Mouse (Mus musculus) retina, adult 2 months (tissue): ENCODE results near the gene Ncoa5.

Experiments
- DNase-seq: peaks from one replicate; pipeline ENCODE4 v3.0.0-alpha.2; 2012; ENCODE audit warnings: low read depth, low spot score

Gene Ncoa5

GRCm38 (mm10) chr2:165034131-165035057 is at the start of gene Ncoa5:
Ncoa5 (minus strand) TSS chr2:165034867.
- DNase-seq, result peak; percentile 83

- DNase-seq, result peak; percentile 43
These were observed 46.6 kb upstream of the Ncoa5 start for GRCm38 (mm10) chr2:165081257-165081656.

DNA sequence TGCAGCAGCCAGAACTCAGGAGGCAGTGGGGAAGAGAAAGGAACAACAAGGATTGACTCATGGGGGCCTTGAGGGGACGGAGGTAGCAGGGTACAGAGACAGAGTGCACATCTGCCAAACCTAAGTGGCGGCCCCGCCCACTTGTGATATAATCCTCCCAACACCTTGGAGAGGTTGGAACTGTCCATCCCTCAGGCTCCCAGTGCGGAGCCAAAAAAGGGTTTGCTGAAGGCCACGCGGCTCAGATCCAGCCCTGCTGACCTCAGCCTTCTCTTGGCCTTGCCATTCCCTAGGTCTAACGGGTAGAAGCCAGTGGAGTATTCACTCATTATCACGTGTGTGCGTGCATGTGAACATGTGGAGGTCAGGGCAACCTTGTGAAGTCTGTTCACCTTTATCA is 46.0 kb upstream of the Ncoa5 start:
- no peak for DNase-seq

- DNase-seq, result no peak
These were observed 43.9 kb upstream of the Ncoa5 start for GRCm38 (mm10) chr2:165078605-165079004.

GRCm38 (mm10) chr2:165078045-165078444 is 43.4 kb upstream of the Ncoa5 start:
- no peak for DNase-seq

GRCm38 (mm10) chr2:165077055-165077454 is 42.4 kb upstream of the Ncoa5 start:
- no peak for DNase-seq

GRCm38 (mm10) chr2:165074937-165075336 is 40.3 kb upstream of the Ncoa5 start:
- DNase-seq, result peak; percentile 61

- DNase-seq, result no peak
These were observed 39.6 kb upstream of the Ncoa5 start for GRCm38 (mm10) chr2:165074081-165074884.

DNA sequence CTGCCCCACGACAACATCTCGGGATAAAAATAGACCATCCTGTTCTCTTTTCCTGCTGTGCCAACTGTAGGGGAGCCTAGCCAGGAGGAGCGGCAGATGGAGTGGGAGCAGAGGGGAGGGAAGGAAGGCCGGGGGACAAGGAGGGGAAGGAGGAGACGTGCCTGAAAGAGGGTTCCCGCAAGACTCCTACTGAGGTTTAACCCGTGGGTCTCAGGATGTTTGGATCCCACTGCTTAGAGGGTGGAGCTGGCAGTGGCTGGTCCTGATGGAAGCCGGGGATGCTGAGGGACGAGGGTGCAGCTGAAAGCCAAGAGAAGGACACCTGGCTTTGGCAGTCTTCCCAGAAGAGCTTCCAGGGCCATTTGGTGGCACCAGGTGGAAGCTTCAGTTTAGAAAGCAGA is 38.7 kb upstream of the Ncoa5 start:
- DNase-seq, result no peak

GRCm38 (mm10) chr2:165070096-165070816 is 35.6 kb upstream of the Ncoa5 start:
- peak; percentile 56 for DNase-seq

- no peak for DNase-seq
These were observed 34.1 kb upstream of the Ncoa5 start for GRCm38 (mm10) chr2:165068806-165069205.

DNA sequence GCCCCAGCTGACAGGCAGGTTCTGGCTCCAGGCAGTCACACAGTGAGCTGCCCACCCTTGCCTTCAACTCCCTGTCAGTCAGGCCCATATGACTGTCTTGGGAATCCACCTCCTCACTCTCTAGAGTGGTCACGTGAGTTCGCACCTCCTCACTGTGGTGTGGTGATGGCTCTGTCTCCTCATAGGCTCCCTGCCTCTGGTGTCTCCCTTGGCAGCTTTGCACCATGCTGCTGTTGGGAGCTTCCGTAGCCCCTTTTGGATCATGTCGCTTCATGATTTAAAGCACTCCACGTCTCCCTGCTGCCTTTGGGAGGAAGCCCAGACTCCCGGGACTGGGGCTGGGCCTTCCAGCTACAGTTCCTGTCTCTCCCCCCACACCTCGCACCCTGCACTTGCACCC is 29.8 kb upstream of the Ncoa5 start:
- DNase-seq, result no peak

GRCm38 (mm10) chr2:165061638-165062433 is 27.2 kb upstream of the Ncoa5 start:
- DNase-seq, result no peak

DNA sequence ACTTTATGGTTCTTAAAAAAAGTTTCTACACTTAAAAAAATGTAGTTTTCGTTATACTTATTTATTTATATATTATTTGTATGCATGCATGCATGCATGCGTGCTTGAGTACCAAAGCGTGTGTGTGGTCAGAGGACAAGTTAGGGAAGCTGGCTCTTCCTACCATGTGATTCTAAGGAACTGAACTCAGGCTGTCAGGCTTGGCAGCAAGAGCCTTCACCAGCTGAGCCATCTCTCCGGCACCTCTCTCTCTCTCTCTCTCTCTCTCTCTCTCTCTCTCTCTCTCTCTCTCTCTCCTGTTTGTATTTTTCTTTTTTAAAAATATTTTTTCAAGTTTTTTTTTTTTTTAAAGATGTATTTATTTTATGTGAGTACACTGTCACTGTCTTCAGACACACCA is 25.3 kb upstream of the Ncoa5 start:
- no peak for DNase-seq

- DNase-seq, result no peak
These were observed 21.9 kb upstream of the Ncoa5 start for GRCm38 (mm10) chr2:165056377-165057085.

GRCm38 (mm10) chr2:165055905-165056304 is 21.2 kb upstream of the Ncoa5 start:
- no peak for DNase-seq

GRCm38 (mm10) chr2:165054888-165055852 is 20.5 kb upstream of the Ncoa5 start, which contains the start of gene Cd40:
Cd40 (plus strand) TSS chr2:165055627.
- DNase-seq, result no peak

- DNase-seq, result no peak
These were observed 16.9 kb upstream of the Ncoa5 start for GRCm38 (mm10) chr2:165051566-165051965.
